Mouse (Mus musculus) heart, adult 2 months (tissue): ENCODE results near the gene Pid1. TPM values are rescaled to one million over a fixed set of nuclear protein-coding genes. Genes with fewer than 3 reads are reported as not detected.

Experiments
- DNase-seq, 2 experiments: peaks; one replicate each; pipeline ENCODE4 v3.0.0; 2021
- H3K27ac ChIP-seq: fragments of 200-600 bp; 2 replicates; pipeline ENCODE4 v1.8.1; 2022
- H3K27me3 ChIP-seq: fragments of 200-500 bp; 2 replicates; pipeline ENCODE4 v1.6.1; 2012; ENCODE audit warnings: mild to moderate bottlenecking, low read length, inconsistent platforms, mixed read lengths; ENCODE audit not compliant: control insufficient read depth, insufficient read depth
- H3K36me3 ChIP-seq: fragments of 200-500 bp; 2 replicates; pipeline ENCODE4 v1.6.1; 2012; ENCODE audit warnings: low read length, inconsistent platforms; ENCODE audit not compliant: control insufficient read depth, insufficient read depth
- H3K4me1 ChIP-seq: fragments of 200-500 bp; 2 replicates; pipeline ENCODE4 v1.6.1; 2011; ENCODE audit warnings: low read length; ENCODE audit not compliant: control insufficient read depth, insufficient read depth
- H3K4me3 ChIP-seq: fragments of 200-600 bp; 2 replicates; pipeline ENCODE4 v1.8.1; 2022
- H3K79me2 ChIP-seq: fragments of 200-500 bp; replicated peaks from 2 replicates; pipeline ENCODE4 v1.6.1; 2012; ENCODE audit warnings: mild to moderate bottlenecking, inconsistent platforms, low read length, moderate library complexity, mixed read lengths; ENCODE audit not compliant: control insufficient read depth, insufficient read depth
- H3K9ac ChIP-seq: fragments of 200-500 bp; 2 replicates; pipeline ENCODE4 v1.6.1; 2012; ENCODE audit warnings: low read depth, mild to moderate bottlenecking, control low read depth, inconsistent platforms, low read length, mixed read lengths
- CTCF ChIP-seq: fragments of 200-600 bp; IDR thresholded peaks from 2 replicates; pipeline ENCODE4 v1.8.1; 2022; ENCODE audit warnings: antibody characterized with exemption, mild to moderate bottlenecking, moderate library complexity
- EP300 ChIP-seq: fragments of 200-500 bp; IDR thresholded peaks from 2 replicates; pipeline ENCODE4 v1.6.1; 2011; ENCODE audit warnings: low read depth, low read length, control low read depth; ENCODE audit not compliant: insufficient read depth
- POLR2A ChIP-seq: fragments of 200-500 bp; IDR thresholded peaks from 2 replicates; pipeline ENCODE4 v1.6.1; 2011; ENCODE audit warnings: mild to moderate bottlenecking, low read depth, low read length, control low read depth; ENCODE audit not compliant: insufficient read depth
- WGBS: fragments of 180-500 bp; shearing (Covaris S2); methylation state at CpG from one replicate; pipeline ENCODE4 v1.1.7; 2018; 5-methylcytosine and 5-hydroxymethylcytosine counted together
- intact Hi-C: fragments of 180-260 bp; cut with DNase I; formaldehyde crosslinking; loops from one replicate; pipeline ENCODE4 v1.15.1; 2025
- polyA plus RNA-seq: library from polyadenylated mRNA; depleted of rRNA; stranded (reverse); fragments of >200 nt; gene quantifications from 2 replicates; pipeline ENCODE4 v1.2.3, GENCODE M21; 2012
- total RNA-seq, 2 experiments: library from RNA; stranded (reverse); gene quantifications; 2 replicates each; pipeline ENCODE4 v1.2.3; 2021

The Pid1 gene
- total and polyA plus RNA-seq, 3 experiments: 8.9 to 9.4 (median 9.1) TPM

GRCm38 (mm10) chr1:84106756-84107155 lies 257.2 kb downstream of the Pid1 start:
- Histone ChIP-seq H3K79me2 (no peaks in the 10 kb centered on the region), H3K36me3 (no peaks in the 10 kb centered on the region), H3K4me1 (peaks cover 2% of the 10 kb centered on the region; the same call in 1 of the 2 replicates), H3K27me3 (no peaks in the 10 kb centered on the region), H3K27ac (no peak overlapping the region), H3K9ac (no peak overlapping the region), H3K4me3 (no peak overlapping the region)
- no peak for DNase-seq
- intact Hi-C loops: no loop called here
- 83% methylated on average over 4 of the region's 4 CpGs for WGBS
- no peak for TF ChIP-seq CTCF
- TF ChIP-seq POLR2A: no peak
- TF ChIP-seq EP300: no peak

GRCm38 (mm10) chr1:84102052-84102451 lies 261.9 kb downstream of the Pid1 start:
- H3K27ac ChIP-seq: no peak overlapping the region
- H3K27me3 ChIP-seq: no peaks in the 10 kb centered on the region
- no peak overlapping the region for H3K4me3 ChIP-seq
- H3K79me2 ChIP-seq: no peaks in the 10 kb centered on the region
- WGBS: 80% methylated on average over 2 of the region's 2 CpGs
- intact Hi-C loops: loop anchor here (5.0 kb wide), 1 partner anchor 355 kb away; no protein-coding TSS in a partner anchor
- H3K4me1 ChIP-seq: peaks cover 2% of the 10 kb centered on the region; the same call in 1 of the 2 replicates
- H3K36me3 ChIP-seq: no peaks in the 10 kb centered on the region
- DNase-seq: no peak
- TF ChIP-seq EP300 (no peak), POLR2A (no peak), CTCF (peak; percentile 48)
- no peak overlapping the region for H3K9ac ChIP-seq

DNA sequence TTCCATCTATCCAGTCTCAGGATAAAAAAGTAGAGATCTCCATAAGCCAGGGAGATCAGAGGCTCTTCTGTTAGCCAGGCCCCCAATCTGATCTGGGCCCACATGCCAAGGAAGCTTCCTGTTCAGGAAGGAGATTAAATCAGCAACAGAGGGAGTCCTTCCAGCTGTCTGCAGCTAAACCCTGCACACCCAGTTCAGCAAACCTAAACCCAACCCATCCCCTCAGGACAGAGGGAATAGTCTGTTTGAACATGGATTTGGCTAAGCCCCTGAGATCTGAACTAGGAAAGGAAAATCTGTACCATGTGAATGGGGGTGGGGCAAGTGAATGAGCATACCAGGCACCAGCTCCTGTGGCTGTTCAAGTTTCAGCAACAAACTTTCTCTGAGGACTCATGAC lies 266.6 kb downstream of the Pid1 start:
- intact Hi-C loops: no loop called here
- H3K4me3 ChIP-seq: no peak overlapping the region
- no peak for DNase-seq
- H3K27ac ChIP-seq: no peak overlapping the region
- H3K79me2 ChIP-seq: no peaks in the 10 kb centered on the region
- no peaks in the 10 kb centered on the region for H3K27me3 ChIP-seq
- no peak overlapping the region for H3K9ac ChIP-seq
- H3K36me3 ChIP-seq: no peaks in the 10 kb centered on the region
- TF ChIP-seq POLR2A: no peak
- TF ChIP-seq CTCF: no peak
- TF ChIP-seq EP300: no peak
- no peaks in the 10 kb centered on the region for H3K4me1 ChIP-seq

DNA sequence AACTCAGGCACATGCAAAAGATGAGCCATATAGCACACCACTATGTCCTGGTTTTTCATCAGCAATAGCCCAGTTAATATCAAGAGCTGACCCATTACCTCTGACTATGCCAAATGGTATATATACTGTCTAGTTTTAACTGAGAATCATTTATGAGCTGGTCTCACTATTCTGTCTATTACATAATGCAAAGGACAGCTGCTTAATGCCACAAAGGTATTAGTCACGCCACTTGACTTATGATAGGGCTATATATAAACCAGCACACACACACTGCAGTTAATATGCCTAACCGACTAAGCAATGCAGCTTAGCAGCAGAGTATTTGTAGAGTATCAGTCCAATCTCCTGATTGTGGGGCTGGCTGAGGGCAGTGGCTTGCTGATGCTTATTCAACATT lies 270.7 kb downstream of the Pid1 start:
- no peaks in the 10 kb centered on the region for H3K27me3 ChIP-seq
- intact Hi-C loops: no loop called here
- no peak overlapping the region for H3K9ac ChIP-seq
- no peak for DNase-seq
- no peak overlapping the region for H3K27ac ChIP-seq
- H3K4me1 ChIP-seq: no peaks in the 10 kb centered on the region
- WGBS: 49% methylated on average over 2 of the region's 2 CpGs
- H3K79me2 ChIP-seq: no peaks in the 10 kb centered on the region
- H3K4me3 ChIP-seq: no peak overlapping the region
- no peaks in the 10 kb centered on the region for H3K36me3 ChIP-seq
- TF ChIP-seq POLR2A: no peak
- TF ChIP-seq CTCF: no peak
- no peak for TF ChIP-seq EP300

GRCm38 (mm10) chr1:84089664-84090063 lies 274.3 kb downstream of the Pid1 start:
- TF ChIP-seq EP300 (no peak), POLR2A (no peak), CTCF (no peak)
- Histone ChIP-seq H3K27ac (no peak overlapping the region), H3K4me3 (no peak overlapping the region), H3K9ac (no peak overlapping the region), H3K27me3 (no peaks in the 10 kb centered on the region), H3K36me3 (no peaks in the 10 kb centered on the region), H3K79me2 (no peaks in the 10 kb centered on the region), H3K4me1 (no peaks in the 10 kb centered on the region)
- WGBS: 70% methylated on average over 2 of the region's 2 CpGs
- intact Hi-C loops: no loop called here
- no peak for DNase-seq

DNA sequence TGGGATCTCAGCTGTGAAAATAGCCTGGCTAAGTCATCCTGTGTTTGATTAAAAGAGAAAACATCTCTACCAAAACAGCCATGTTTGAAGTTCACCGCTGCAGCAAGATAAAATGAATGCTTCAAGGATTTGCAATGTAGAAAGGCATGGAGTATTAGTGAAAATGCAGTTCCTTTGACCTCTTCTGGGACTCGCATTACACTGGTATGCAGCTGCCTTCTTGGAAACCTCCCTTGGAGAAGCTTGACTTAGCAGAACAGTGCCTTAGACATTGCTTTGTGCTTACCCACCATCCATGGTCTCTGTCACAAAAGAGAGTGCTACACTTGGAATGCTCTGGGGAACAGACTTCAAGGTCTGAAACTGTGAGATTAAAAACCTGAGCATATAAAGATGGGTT lies 276.0 kb downstream of the Pid1 start:
- WGBS: 52% methylated on average over 2 of the region's 2 CpGs
- H3K79me2 ChIP-seq: no peaks in the 10 kb centered on the region
- H3K4me3 ChIP-seq: no peak overlapping the region
- DNase-seq: no peak
- H3K36me3 ChIP-seq: no peaks in the 10 kb centered on the region
- H3K4me1 ChIP-seq: no peaks in the 10 kb centered on the region
- TF ChIP-seq EP300: no peak
- no peak for TF ChIP-seq CTCF
- TF ChIP-seq POLR2A: no peak
- intact Hi-C loops: no loop called here
- H3K9ac ChIP-seq: no peak overlapping the region
- no peak overlapping the region for H3K27ac ChIP-seq
- no peaks in the 10 kb centered on the region for H3K27me3 ChIP-seq
